Mouse (Mus musculus): ENCODE data around the gene Prss40. TPM values are rescaled to one million over a fixed set of nuclear protein-coding genes. Genes with fewer than 3 reads are reported as not detected.
"Not testable (repeated sequence)": the region's sequence is repeated elsewhere in the genome, so short reads cannot be mapped to it uniquely, and the experiment has no call there.

Gene Prss40
- polyA plus RNA-seq, 1 experiment = 78.8 TPM

GRCm38 (mm10) chr1:34523647-34524046, 37.1 kb downstream of the Prss40 start:
- Histone ChIP-seq H3K4me1 (ENCODE audit: control insufficient read depth, insufficient read depth, low read length) (no peaks in the 10 kb centered on the region), H3K36me3 (ENCODE audit: control insufficient read depth, insufficient read depth, low read length) (no peaks in the 10 kb centered on the region), H3K27ac (ENCODE audit: control insufficient read depth, insufficient read depth, low read depth, low read length) (no peak overlapping the region), H3K4me3 (ENCODE audit: control insufficient read depth, low read depth, low read length) (no peak overlapping the region), H3K27me3 (ENCODE audit: control insufficient read depth, insufficient read depth, low read length) (no peaks in the 10 kb centered on the region)
- TF ChIP-seq POLR2A (IDR thresholded peaks at IDR 0.05; ENCODE audit: control insufficient read depth, low read depth, low read length) = no peak
- no peak for TF ChIP-seq CTCF (IDR thresholded peaks at IDR 0.05; ENCODE audit: control insufficient read depth, insufficient read depth, insufficient replicate concordance, low read depth, low read length)

GRCm38 (mm10) chr1:34522850-34523244, 37.9 kb downstream of the Prss40 start:
- H3K27ac ChIP-seq (ENCODE audit: control insufficient read depth, insufficient read depth, low read depth, low read length) = no peak overlapping the region
- no peaks in the 10 kb centered on the region for H3K4me1 ChIP-seq (ENCODE audit: control insufficient read depth, insufficient read depth, low read length)
- TF ChIP-seq CTCF (IDR thresholded peaks at IDR 0.05; ENCODE audit: control insufficient read depth, insufficient read depth, insufficient replicate concordance, low read depth, low read length) (no peak), POLR2A (IDR thresholded peaks at IDR 0.05; ENCODE audit: control insufficient read depth, low read depth, low read length) (no peak)
- no peak overlapping the region for H3K4me3 ChIP-seq (ENCODE audit: control insufficient read depth, low read depth, low read length)
- no peaks in the 10 kb centered on the region for H3K27me3 ChIP-seq (ENCODE audit: control insufficient read depth, insufficient read depth, low read length)
- no peaks in the 10 kb centered on the region for H3K36me3 ChIP-seq (ENCODE audit: control insufficient read depth, insufficient read depth, low read length)

GRCm38 (mm10) chr1:34522205-34522849, 38.4 kb downstream of the Prss40 start:
- Histone ChIP-seq H3K27me3 (ENCODE audit: control insufficient read depth, insufficient read depth, low read length) (no peaks in the 10 kb centered on the region), H3K27ac (ENCODE audit: control insufficient read depth, insufficient read depth, low read depth, low read length) (no peak overlapping the region), H3K36me3 (ENCODE audit: control insufficient read depth, insufficient read depth, low read length) (no peaks in the 10 kb centered on the region), H3K4me1 (ENCODE audit: control insufficient read depth, insufficient read depth, low read length) (no peaks in the 10 kb centered on the region), H3K4me3 (ENCODE audit: control insufficient read depth, low read depth, low read length) (no peak overlapping the region)
- no peak for TF ChIP-seq POLR2A (IDR thresholded peaks at IDR 0.05; ENCODE audit: control insufficient read depth, low read depth, low read length)
- TF ChIP-seq CTCF (IDR thresholded peaks at IDR 0.05; ENCODE audit: control insufficient read depth, insufficient read depth, insufficient replicate concordance, low read depth, low read length) = no peak

- no peaks in the 10 kb centered on the region for H3K4me1 ChIP-seq (ENCODE audit: control insufficient read depth, insufficient read depth, low read length)
- no peak overlapping the region for H3K27ac ChIP-seq (ENCODE audit: control insufficient read depth, insufficient read depth, low read depth, low read length)
- H3K36me3 ChIP-seq (ENCODE audit: control insufficient read depth, insufficient read depth, low read length) = no peaks in the 10 kb centered on the region
- H3K27me3 ChIP-seq (ENCODE audit: control insufficient read depth, insufficient read depth, low read length) = no peaks in the 10 kb centered on the region
- no peak overlapping the region for H3K4me3 ChIP-seq (ENCODE audit: control insufficient read depth, low read depth, low read length)
- TF ChIP-seq CTCF (IDR thresholded peaks at IDR 0.05; ENCODE audit: control insufficient read depth, insufficient read depth, insufficient replicate concordance, low read depth, low read length) (no peak), POLR2A (IDR thresholded peaks at IDR 0.05; ENCODE audit: control insufficient read depth, low read depth, low read length) (no peak)
These were observed 42.5 kb downstream of the Prss40 start for GRCm38 (mm10) chr1:34518259-34518658.

- not testable (repeated sequence) for H3K27me3 ChIP-seq (ENCODE audit: control insufficient read depth, insufficient read depth, low read length); H3K4me3 ChIP-seq (ENCODE audit: control insufficient read depth, low read depth, low read length)
These were observed 42.9 kb downstream of the Prss40 start for GRCm38 (mm10) chr1:34517797-34518196.

GRCm38 (mm10) chr1:34517297-34517696, 43.4 kb downstream of the Prss40 start:
- H3K4me1 ChIP-seq (ENCODE audit: control insufficient read depth, insufficient read depth, low read length); H3K4me3 ChIP-seq (ENCODE audit: control insufficient read depth, low read depth, low read length); H3K27me3 ChIP-seq (ENCODE audit: control insufficient read depth, insufficient read depth, low read length); H3K36me3 ChIP-seq (ENCODE audit: control insufficient read depth, insufficient read depth, low read length); H3K27ac ChIP-seq (ENCODE audit: control insufficient read depth, insufficient read depth, low read depth, low read length): not testable (repeated sequence)

More at GRCm38 (mm10) chr1:34517797-34518196, 42.9 kb downstream of the Prss40 start:
- not testable (repeated sequence) for H3K36me3 ChIP-seq (ENCODE audit: control insufficient read depth, insufficient read depth, low read length); H3K27ac ChIP-seq (ENCODE audit: control insufficient read depth, insufficient read depth, low read depth, low read length); H3K4me1 ChIP-seq (ENCODE audit: control insufficient read depth, insufficient read depth, low read length)

- Histone ChIP-seq H3K27me3 (ENCODE audit: control insufficient read depth, insufficient read depth, low read length) (no peaks in the 10 kb centered on the region), H3K36me3 (ENCODE audit: control insufficient read depth, insufficient read depth, low read length) (no peaks in the 10 kb centered on the region), H3K4me3 (ENCODE audit: control insufficient read depth, low read depth, low read length) (no peak overlapping the region), H3K4me1 (ENCODE audit: control insufficient read depth, insufficient read depth, low read length) (no peaks in the 10 kb centered on the region), H3K27ac (ENCODE audit: control insufficient read depth, insufficient read depth, low read depth, low read length) (no peak overlapping the region)
- TF ChIP-seq POLR2A (IDR thresholded peaks at IDR 0.05; ENCODE audit: control insufficient read depth, low read depth, low read length) (no peak), CTCF (IDR thresholded peaks at IDR 0.05; ENCODE audit: control insufficient read depth, insufficient read depth, insufficient replicate concordance, low read depth, low read length) (no peak)
These were observed 44.1 kb downstream of the Prss40 start for GRCm38 (mm10) chr1:34516595-34516994.

- Histone ChIP-seq H3K36me3 (ENCODE audit: control insufficient read depth, insufficient read depth, low read length) (no peaks in the 10 kb centered on the region), H3K4me3 (ENCODE audit: control insufficient read depth, low read depth, low read length) (no peak overlapping the region), H3K27ac (ENCODE audit: control insufficient read depth, insufficient read depth, low read depth, low read length) (no peak overlapping the region), H3K27me3 (ENCODE audit: control insufficient read depth, insufficient read depth, low read length) (no peaks in the 10 kb centered on the region), H3K4me1 (ENCODE audit: control insufficient read depth, insufficient read depth, low read length) (peaks cover 5% of the 10 kb centered on the region)
- TF ChIP-seq CTCF (IDR thresholded peaks at IDR 0.05; ENCODE audit: control insufficient read depth, insufficient read depth, insufficient replicate concordance, low read depth, low read length) = no peak
- no peak for TF ChIP-seq POLR2A (IDR thresholded peaks at IDR 0.05; ENCODE audit: control insufficient read depth, low read depth, low read length)
These were observed 47.7 kb downstream of the Prss40 start for GRCm38 (mm10) chr1:34513068-34513467.

All from testis, adult 2 months (tissue).